16 mouse cellular contexts compared by ENCODE assay signal in genomic region chr6:143571356-143572115, GRCm38 (mm10).
DNase-seq lines count a peak whose midpoint lies in the region; ATAC-seq lines count a peak whose summit lies in the region.
"Had no signal": no experiment of that assay in that cellular context is flagged by ENCODE, and none has a peak within 500 bp of the region (broad histone marks: within the 10 kb centered on the region; RNA-seq: fewer than 3 reads in every experiment).

No protein-coding gene starts in this region.

- no peaks in the 10 kb centered on the region for H3K36me3 ChIP-seq in hindbrain, embryonic 10.5 days
- no peaks in the 10 kb centered on the region for H3K36me3 ChIP-seq in hindbrain, embryonic 12.5 days
- H3K36me3 ChIP-seq in embryonic facial prominence, embryonic 10.5 days (replicated peaks): no peaks in the 10 kb centered on the region
- no peaks in the 10 kb centered on the region for H3K36me3 ChIP-seq in limb, embryonic 10.5 days
- no peaks in the 10 kb centered on the region for H3K36me3 ChIP-seq in liver, embryonic 12.5 days
- H3K36me3 ChIP-seq: forebrain, embryonic 12.5 days; heart, embryonic 12.5 days; neural tube, embryonic 13.5 days had no signal

- 0 out of 2 replicates have a peak, but pooled peaks cover 6% of the 10 kb centered on the region for H3K4me1 ChIP-seq in hindbrain, embryonic 10.5 days (replicated peaks)
- no peaks in the 10 kb centered on the region for H3K4me1 ChIP-seq in hindbrain, embryonic 12.5 days
- peaks cover 15% of the 10 kb centered on the region for H3K4me1 ChIP-seq in embryonic facial prominence, embryonic 10.5 days
- H3K4me1 ChIP-seq in limb, embryonic 10.5 days: peaks cover 7% of the 10 kb centered on the region; the same call in 1 of the 2 replicates
- H3K4me1 ChIP-seq in liver, embryonic 12.5 days: no peaks in the 10 kb centered on the region
- H3K4me1 ChIP-seq: forebrain, embryonic 12.5 days; heart, embryonic 12.5 days; neural tube, embryonic 13.5 days had no signal

- DNase-seq in hindbrain, embryonic 10.5 days (ENCODE audit: low spot score): peak; percentile 51
- DNase-seq in embryo, embryonic 10.5 days (ENCODE audit: low spot score): peak; percentile 64
- DNase-seq in embryonic facial prominence, embryonic 10.5 days (ENCODE audit: low spot score): peak; percentile 81
- peak; percentile 46 for DNase-seq in limb, embryonic 10.5 days (ENCODE audit: low spot score)
- DNase-seq in left cerebral cortex, adult 8-10 months (ENCODE audit: low spot score in 2 of 2): no peak
- DNase-seq: adrenal gland, adult 8-10 months; cerebellum, postnatal 14 days; gastrocnemius, postnatal 25 days; kidney, adult 11 months; lung, adult 18-20 months; thymus, postnatal 14 days had no signal

- ATAC-seq in hindbrain, embryonic 12.5 days (ENCODE audit: low FRiP score): no peak
- ATAC-seq in liver, embryonic 12.5 days: no peak

- no peak overlapping the region for H3K9ac ChIP-seq in hindbrain, embryonic 12.5 days
- H3K9ac ChIP-seq in liver, embryonic 12.5 days: no peak overlapping the region
- H3K9ac ChIP-seq: forebrain, embryonic 12.5 days; heart, embryonic 12.5 days; neural tube, embryonic 13.5 days had no signal

- H3K4me2 ChIP-seq in hindbrain, embryonic 12.5 days (replicated peaks): no peak overlapping the region
- H3K4me2 ChIP-seq in liver, embryonic 12.5 days: no peak overlapping the region
- H3K4me2 ChIP-seq: forebrain, embryonic 12.5 days; heart, embryonic 12.5 days; neural tube, embryonic 13.5 days had no signal

- H3K27ac ChIP-seq in hindbrain, embryonic 10.5 days: no peak overlapping the region
- no peak overlapping the region for H3K27ac ChIP-seq in hindbrain, embryonic 12.5 days
- peak overlapping the region; percentile 41 for H3K27ac ChIP-seq in embryonic facial prominence, embryonic 10.5 days (replicated peaks)
- no peak overlapping the region for H3K27ac ChIP-seq in limb, embryonic 10.5 days
- no peak overlapping the region for H3K27ac ChIP-seq in liver, embryonic 12.5 days
- H3K27ac ChIP-seq: forebrain, embryonic 12.5 days; neural tube, embryonic 13.5 days had no signal

- WGBS in hindbrain, embryonic 10.5 days: 65% methylated on average over 24 of the region's 24 CpGs
- WGBS in hindbrain, embryonic 12.5 days: 69% methylated on average over 24 of the region's 24 CpGs
- 51% methylated on average over 24 of the region's 24 CpGs for WGBS in embryonic facial prominence, embryonic 10.5 days
- 74% methylated on average over 24 of the region's 24 CpGs for WGBS in limb, embryonic 10.5 days
- WGBS in liver, embryonic 12.5 days (ENCODE audit: insufficient replicate concordance): 82% methylated on average over 24 of the region's 24 CpGs

- H3K4me3 ChIP-seq in hindbrain, embryonic 10.5 days: no peak overlapping the region
- no peak overlapping the region for H3K4me3 ChIP-seq in hindbrain, embryonic 12.5 days
- no peak overlapping the region for H3K4me3 ChIP-seq in embryonic facial prominence, embryonic 10.5 days
- H3K4me3 ChIP-seq in limb, embryonic 10.5 days: no peak overlapping the region
- no peak overlapping the region for H3K4me3 ChIP-seq in liver, embryonic 12.5 days
- H3K4me3 ChIP-seq: forebrain, embryonic 12.5 days; heart, embryonic 12.5 days; neural tube, embryonic 13.5 days had no signal

- no peaks in the 10 kb centered on the region for H3K27me3 ChIP-seq in hindbrain, embryonic 10.5 days (ENCODE audit: insufficient read depth, poor library complexity, severe bottlenecking)
- H3K27me3 ChIP-seq in hindbrain, embryonic 12.5 days: 0 out of 2 replicates have a peak, but pooled peaks cover 3% of the 10 kb centered on the region
- no peaks in the 10 kb centered on the region for H3K27me3 ChIP-seq in embryonic facial prominence, embryonic 10.5 days (replicated peaks; ENCODE audit: low read depth, poor library complexity, severe bottlenecking)
- no peaks in the 10 kb centered on the region for H3K27me3 ChIP-seq in limb, embryonic 10.5 days (ENCODE audit: low read depth, poor library complexity, severe bottlenecking)
- H3K27me3 ChIP-seq in liver, embryonic 12.5 days (replicated peaks): no peaks in the 10 kb centered on the region
- H3K27me3 ChIP-seq: forebrain, embryonic 12.5 days; heart, embryonic 12.5 days; neural tube, embryonic 13.5 days had no signal

- H3K9me3 ChIP-seq in hindbrain, embryonic 10.5 days: 0 out of 2 replicates have a peak, but pooled peaks cover 4% of the 10 kb centered on the region
- 0 out of 2 replicates have a peak, but pooled peaks cover 3% of the 10 kb centered on the region for H3K9me3 ChIP-seq in hindbrain, embryonic 12.5 days (replicated peaks)
- H3K9me3 ChIP-seq in embryonic facial prominence, embryonic 10.5 days: no peaks in the 10 kb centered on the region
- no peaks in the 10 kb centered on the region for H3K9me3 ChIP-seq in limb, embryonic 10.5 days (replicated peaks)
- peaks cover 6% of the 10 kb centered on the region; the same call in 1 of the 2 replicates for H3K9me3 ChIP-seq in liver, embryonic 12.5 days (replicated peaks)
- H3K9me3 ChIP-seq: forebrain, embryonic 12.5 days; heart, embryonic 12.5 days; neural tube, embryonic 13.5 days had no signal

Comparison
In these comparisons a context has a peak if more than half of its experiments do, and no peak if none do; other contexts are left out.
1. DNase-seq: peak in hindbrain, embryonic 10.5 days (single experiment), embryo, embryonic 10.5 days (single experiment), embryonic facial prominence, embryonic 10.5 days (single experiment) and limb, embryonic 10.5 days (single experiment); none in left cerebral cortex, adult 8-10 months (0 of 2).